Mouse (Mus musculus): Measurements from ENCODE around the gene Siah3. TPM values are rescaled to one million over a fixed set of nuclear protein-coding genes. Genes with fewer than 3 reads are reported as not detected.
A peak's percentile ranks its signal among the peaks of the same experiment; 100 is the strongest.

Siah3 gene
- total RNA-seq, 2 experiments from 2014 or later, result 0.27 to 0.63 TPM

- DNase-seq, result no peak
These were observed 13.2 kb downstream of the Siah3 start for GRCm38 (mm10) chr14:75468941-75469340.

- peak; percentile 59 for DNase-seq
These were observed 17.5 kb downstream of the Siah3 start for GRCm38 (mm10) chr14:75473061-75473930.

GRCm38 (mm10) chr14:75475887-75476286 is 20.1 kb downstream of the Siah3 start:
- DNase-seq, result no peak

GRCm38 (mm10) chr14:75482231-75483175 is 26.7 kb downstream of the Siah3 start:
- no peak for DNase-seq

- DNase-seq, result no peak
These were observed 27.4 kb downstream of the Siah3 start for GRCm38 (mm10) chr14:75483176-75483546.

- no peak for DNase-seq
These were observed 32.1 kb downstream of the Siah3 start for GRCm38 (mm10) chr14:75487932-75488331.

- DNase-seq, result no peak
These were observed 37.9 kb downstream of the Siah3 start for GRCm38 (mm10) chr14:75493555-75494194.

GRCm38 (mm10) chr14:75494926-75495325 is 39.1 kb downstream of the Siah3 start:
- DNase-seq, result no peak

GRCm38 (mm10) chr14:75501501-75501990 is 45.8 kb downstream of the Siah3 start:
- no peak for DNase-seq

GRCm38 (mm10) chr14:75502446-75502845 is 46.7 kb downstream of the Siah3 start:
- peak; percentile 30 for DNase-seq

GRCm38 (mm10) chr14:75504255-75504654 is 48.5 kb downstream of the Siah3 start:
- no peak for DNase-seq

GRCm38 (mm10) chr14:75505126-75505840 is 49.5 kb downstream of the Siah3 start:
- no peak for DNase-seq

GRCm38 (mm10) chr14:75506246-75506645 is 50.5 kb downstream of the Siah3 start:
- DNase-seq, result no peak

- no peak for DNase-seq
These were observed 54.3 kb downstream of the Siah3 start for GRCm38 (mm10) chr14:75510125-75510524.

GRCm38 (mm10) chr14:75512946-75513345 is 57.2 kb downstream of the Siah3 start:
- no peak for DNase-seq

- no peak for DNase-seq
These were observed 60.4 kb downstream of the Siah3 start for GRCm38 (mm10) chr14:75516161-75516560.

- no peak for DNase-seq
These were observed 61.3 kb downstream of the Siah3 start for GRCm38 (mm10) chr14:75516917-75517595.

GRCm38 (mm10) chr14:75518196-75518887 is 62.6 kb downstream of the Siah3 start:
- no peak for DNase-seq

- no peak for DNase-seq
These were observed 63.1 kb downstream of the Siah3 start for GRCm38 (mm10) chr14:75518899-75519298.

- no peak for DNase-seq
These were observed 63.9 kb downstream of the Siah3 start for GRCm38 (mm10) chr14:75519668-75520067.
